Mouse (Mus musculus) left cerebral cortex, adult 9 months (tissue): ENCODE measurements at regions not wholly inside any gene's neighbourhood (a gene's known extent, or its start where the extent isn't known, plus 50 kb on each side); places are given as distances from the start of the nearest gene placed in this dataset.

Source experiments
- DNase-seq, 2 experiments: peaks; one replicate each; pipeline ENCODE4 v3.0.0; 2022; ENCODE audit warnings: low spot score in 2 of 2

- DNase-seq = no peak
These were observed 270.1 kb downstream of the Mid1ip1 start for GRCm38 (mm10) chrX:10984894-10985293.

DNA sequence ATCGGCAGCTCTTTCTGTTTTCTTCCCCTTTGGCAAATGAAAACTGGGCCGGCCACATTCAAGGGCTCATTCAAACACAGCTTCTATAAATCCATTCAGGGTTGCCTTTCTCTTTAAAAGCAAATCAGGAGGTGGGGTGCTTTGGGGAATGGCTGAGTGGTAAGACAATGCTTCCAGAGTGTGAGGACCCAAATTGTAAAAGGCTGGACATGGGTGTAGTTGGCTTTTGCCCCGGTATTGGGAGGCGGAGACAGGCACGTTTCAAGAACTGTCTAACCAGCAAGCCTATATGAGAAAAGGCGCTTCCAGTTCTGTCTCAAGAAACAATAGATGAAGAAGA is 277.0 kb downstream of the Mid1ip1 start:
- DNase-seq = peak in 1 of 2 experiments; percentile 7

- peak; percentile 30 to 35 for DNase-seq
These were observed 277.6 kb downstream of the Mid1ip1 start for GRCm38 (mm10) chrX:10992211-10993004.

DNA sequence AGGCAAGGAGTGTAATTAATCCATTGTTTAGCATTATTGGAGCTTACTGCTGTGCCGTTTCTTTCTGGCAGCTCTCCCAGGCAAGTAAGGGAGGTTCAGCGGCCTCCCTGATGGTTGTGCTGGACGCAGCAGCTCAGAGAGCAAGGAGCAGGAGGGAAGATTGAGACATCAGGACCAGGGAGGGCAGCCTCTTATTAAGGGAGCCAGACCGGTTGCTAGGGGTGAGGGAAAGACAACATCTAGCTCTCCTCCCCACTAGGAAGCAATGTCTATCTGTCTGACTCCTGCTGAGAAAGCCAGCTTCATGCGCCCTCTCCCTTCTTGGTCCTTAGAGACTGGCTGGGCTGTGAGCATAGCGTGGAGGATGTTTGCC is 278.2 kb downstream of the Mid1ip1 start:
- peak in 1 of 2 experiments; percentile 4 for DNase-seq

DNA sequence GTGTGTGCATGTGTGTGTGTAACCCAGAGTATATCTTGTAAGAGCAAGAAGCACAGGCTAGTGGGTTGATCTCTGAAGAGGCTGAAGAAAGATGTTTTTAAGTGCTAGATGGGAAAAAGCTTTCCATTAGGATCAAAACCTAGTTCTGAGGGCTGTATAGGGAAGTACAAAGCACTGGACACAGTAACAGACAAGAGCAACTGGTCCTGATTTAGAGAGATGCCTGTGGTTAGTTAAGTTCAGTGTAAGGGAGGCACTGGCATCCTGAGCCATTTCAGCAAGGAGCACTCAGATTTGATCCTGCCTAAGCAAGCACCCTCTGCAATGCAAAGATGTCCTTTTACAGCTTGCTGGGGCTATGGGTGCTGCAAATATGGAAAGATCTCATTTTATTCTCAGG is 280.1 kb downstream of the Mid1ip1 start:
- no peak for DNase-seq

- no peak for DNase-seq
These were observed 286.4 kb downstream of the Mid1ip1 start for GRCm38 (mm10) chrX:11001180-11001579.

DNA sequence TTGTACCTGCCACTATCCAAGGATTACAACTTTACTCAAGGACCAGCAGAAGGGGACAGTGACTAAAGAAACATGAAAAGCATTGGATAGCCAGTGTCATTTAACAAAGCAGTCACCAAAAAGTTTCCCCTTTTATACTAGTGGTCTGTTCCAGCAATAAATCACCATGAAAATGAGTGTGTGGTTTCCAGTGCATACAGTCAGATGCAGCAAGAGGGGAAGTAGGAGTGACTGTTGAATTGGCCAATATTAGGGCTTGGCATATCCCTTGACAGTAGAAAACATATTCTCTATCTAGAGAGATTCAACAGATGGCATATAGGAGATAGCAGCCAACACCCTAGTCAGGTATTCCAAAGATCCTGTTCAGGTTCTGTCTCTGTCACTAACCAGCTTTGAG is 259.8 kb upstream of the H2al1a start:
- no peak for DNase-seq

DNA sequence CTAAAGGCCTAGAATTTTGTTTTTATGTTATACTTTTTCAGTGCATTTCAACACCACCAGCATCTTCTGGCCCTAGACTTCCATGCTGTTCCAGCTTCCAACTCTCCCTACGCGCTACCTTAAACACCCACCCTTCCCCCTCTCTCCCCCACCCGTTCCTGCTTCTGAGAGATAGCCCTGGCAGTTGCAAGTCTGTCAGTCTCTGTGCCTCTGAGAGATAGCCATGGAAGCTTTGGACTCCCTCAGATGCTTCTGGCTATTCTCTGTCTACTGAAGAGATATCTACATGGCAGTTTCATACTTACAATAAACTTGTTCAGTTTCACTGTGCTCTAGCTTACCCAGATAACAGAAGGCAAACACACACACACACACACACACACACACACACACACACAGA is 252.3 kb upstream of the H2al1a start:
- DNase-seq = no peak

- DNase-seq = no peak
These were observed 216.9 kb upstream of the H2al1a start for GRCm38 (mm10) chrX:11082171-11082570.

GRCm38 (mm10) chrX:11082845-11083244 is 216.2 kb upstream of the H2al1a start:
- DNase-seq = no peak

GRCm38 (mm10) chrX:11086257-11087072 is 212.6 kb upstream of the H2al1a start:
- no peak for DNase-seq

DNA sequence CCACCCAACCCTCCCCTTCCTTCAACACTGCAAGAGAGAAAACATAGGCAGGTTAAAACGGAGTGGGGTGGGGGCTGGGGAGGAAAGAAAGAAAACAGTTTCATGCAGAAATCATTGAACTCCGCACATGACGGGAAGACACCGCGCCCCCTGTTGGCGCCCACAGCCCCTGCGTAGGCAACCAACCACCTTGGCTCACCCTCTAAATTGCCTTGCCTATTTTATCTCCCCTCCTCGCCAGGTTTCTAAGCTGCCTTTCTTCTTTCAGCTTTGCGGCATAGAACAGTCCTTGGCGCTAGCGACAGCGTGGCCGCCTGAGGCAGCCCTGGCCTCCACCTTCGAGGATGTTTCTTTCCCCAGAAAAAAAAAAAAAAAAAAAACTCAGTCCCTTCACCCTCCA is 211.1 kb upstream of the H2al1a start:
- peak in 1 of 2 experiments; percentile 32 for DNase-seq

DNA sequence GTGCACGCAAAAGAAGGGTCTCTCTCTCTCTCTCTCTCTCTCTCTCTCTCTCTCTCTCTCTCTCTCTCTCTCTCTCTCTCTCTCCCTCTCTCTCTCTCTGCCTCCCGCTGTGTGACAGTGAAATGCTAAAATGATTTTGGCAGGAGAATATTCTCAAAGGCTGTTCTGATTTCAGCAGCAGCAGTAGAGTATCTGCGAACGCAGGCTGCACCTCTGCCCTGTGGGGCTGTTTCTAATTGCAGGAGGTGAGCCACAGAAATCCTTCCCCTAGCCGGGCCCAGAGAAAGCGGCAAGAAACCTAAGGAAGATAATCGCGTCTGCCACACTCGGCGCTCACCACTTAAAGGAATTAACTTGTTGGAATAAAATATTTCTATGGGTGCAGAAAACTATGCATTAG is 210.6 kb upstream of the H2al1a start:
- no peak for DNase-seq

GRCm38 (mm10) chrX:11090432-11090831 is 208.6 kb upstream of the H2al1a start:
- DNase-seq = no peak

- DNase-seq = no peak
These were observed 201.3 kb upstream of the H2al1a start for GRCm38 (mm10) chrX:11097581-11098254.

DNA sequence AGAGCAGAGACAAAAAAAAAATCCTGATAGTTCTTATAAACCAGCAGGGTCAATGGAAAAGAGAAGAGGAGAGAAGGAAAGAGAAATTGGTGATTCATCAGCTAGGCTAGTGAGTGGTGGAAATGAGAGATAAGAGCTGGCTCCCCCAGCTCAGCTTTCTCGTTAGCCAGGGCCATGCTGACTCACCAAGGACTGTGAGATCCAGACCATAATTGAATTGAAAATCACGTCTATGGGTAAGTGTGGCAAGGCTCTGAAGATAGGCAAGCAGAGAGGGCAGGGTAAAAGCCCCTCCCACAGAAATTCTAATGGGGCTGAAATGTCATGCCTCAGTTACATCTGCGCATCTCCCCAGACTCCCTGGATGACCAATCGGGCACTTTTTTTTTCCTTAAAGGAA is 200.7 kb upstream of the H2al1a start:
- no peak for DNase-seq

- DNase-seq = peak; percentile 14 to 28
These were observed 199.6 kb upstream of the H2al1a start for GRCm38 (mm10) chrX:11099146-11100087.

GRCm38 (mm10) chrX:11100935-11101334 is 198.1 kb upstream of the H2al1a start:
- peak in 1 of 2 experiments; percentile 19 for DNase-seq

- DNase-seq = no peak
These were observed 167.8 kb upstream of the H2al1a start for GRCm38 (mm10) chrX:11131253-11131652.

DNA sequence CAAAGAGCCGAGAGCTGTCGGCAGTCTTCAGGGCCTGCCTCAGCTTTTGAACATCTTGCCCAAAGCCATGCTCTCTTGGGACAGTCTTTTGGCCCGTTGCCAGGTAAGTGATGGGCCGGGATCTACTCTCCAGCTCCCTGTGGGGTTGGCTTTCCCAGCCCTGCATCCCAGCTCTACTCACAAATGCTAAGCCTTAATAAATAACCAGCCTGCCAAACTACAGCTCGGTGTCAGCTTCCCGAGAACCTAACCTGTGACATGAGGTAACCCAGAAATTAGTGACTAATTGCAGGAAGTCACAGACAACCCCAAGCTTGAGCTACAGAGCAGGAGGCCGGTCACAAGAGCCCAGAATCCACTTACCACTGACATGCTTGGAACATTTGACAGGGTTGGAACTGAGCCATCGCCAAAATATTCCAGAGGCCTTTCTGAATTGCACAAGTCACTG is 159.1 kb upstream of the H2al1a start:
- no peak for DNase-seq

- DNase-seq = no peak
These were observed 157.8 kb upstream of the H2al1a start for GRCm38 (mm10) chrX:11141294-11141693.
